Mouse (Mus musculus): ENCODE measurements around the gene Ifrd2. TPM values are rescaled to one million over a fixed set of nuclear protein-coding genes. Genes with fewer than 3 reads are reported as not detected.

The Ifrd2 gene
- polyA plus RNA-seq, 2 experiments from 2014 or later = 30.1 to 36.2 TPM

Other genes with a start within 250 kb of the Ifrd2 start
- gene Hemk1, start 249.3 kb upstream of the Ifrd2 start, polyA plus RNA-seq (2017; shearing (Covaris generic)) = 10 to 100 TPM; 27.8 to 29.1 TPM
- 1 to 10 TPM; 1.8 to 3.0 TPM for gene 6430571L13Rik, start 247.0 kb upstream of the Ifrd2 start, polyA plus RNA-seq (2017; shearing (Covaris generic))
- gene Cacna2d2, start 188.0 kb upstream of the Ifrd2 start, polyA plus RNA-seq (2017; shearing (Covaris generic)) = under 1 TPM; 0.52 to 0.73 TPM
- gene Tmem115, start 53.7 kb upstream of the Ifrd2 start, polyA plus RNA-seq (2017; shearing (Covaris generic)) = 10 to 100 TPM; 19.7 to 28.0 TPM
- 10 to 100 TPM; 67.6 to 79.7 TPM for gene Cyb561d2, start 45.4 kb upstream of the Ifrd2 start, polyA plus RNA-seq (2017; shearing (Covaris generic))
- gene Nprl2, start 45.4 kb upstream of the Ifrd2 start, polyA plus RNA-seq (2017; shearing (Covaris generic)) = 10 to 100 TPM; 54.1 to 59.0 TPM
- gene Zmynd10, start 40.3 kb upstream of the Ifrd2 start, polyA plus RNA-seq (2017; shearing (Covaris generic)) = 1 to 10 TPM in 1 of 2 experiments, not detected in 1; 3.0 TPM
- 10 to 100 TPM; 77.8 to 89.5 TPM for gene Rassf1, start 36.1 kb upstream of the Ifrd2 start, polyA plus RNA-seq (2017; shearing (Covaris generic))
- 1 to 10 TPM; 4.1 to 8.1 TPM for gene Tusc2, start 24.4 kb upstream of the Ifrd2 start, polyA plus RNA-seq (2017; shearing (Covaris generic))
- gene Hyal2, start 19.7 kb upstream of the Ifrd2 start, polyA plus RNA-seq (2017; shearing (Covaris generic)) = 10 to 100 TPM; 11.0 to 11.7 TPM
- gene Hyal1, start 10.7 kb upstream of the Ifrd2 start, polyA plus RNA-seq (2017; shearing (Covaris generic)) = 1 to 10 TPM; 6.7 to 7.9 TPM
- gene Naa80, start 8.8 kb upstream of the Ifrd2 start, polyA plus RNA-seq (2017; shearing (Covaris generic)) = 10 to 100 TPM; 25.4 to 34.9 TPM
- gene Hyal3, start 6.8 kb upstream of the Ifrd2 start, polyA plus RNA-seq (2017; shearing (Covaris generic)) = 1 to 10 TPM in 1 of 2 experiments, under 1 TPM in 1; 0.90 to 1.4 TPM
- gene Sema3b, start 21.6 kb downstream of the Ifrd2 start, polyA plus RNA-seq (2017; shearing (Covaris generic)) = not detected
- 100 to 1,000 TPM; 120 to 139 TPM for gene Gnai2, start 47.7 kb downstream of the Ifrd2 start, polyA plus RNA-seq (2017; shearing (Covaris generic))
- gene Slc38a3, start 81.9 kb downstream of the Ifrd2 start, polyA plus RNA-seq (2017; shearing (Covaris generic)) = not detected
- gene Gnat1, start 92.1 kb downstream of the Ifrd2 start, polyA plus RNA-seq (2017; shearing (Covaris generic)) = 1 to 10 TPM in 1 of 2 experiments, not detected in 1; 1.6 TPM
- not detected for gene Sema3f, start 122.8 kb downstream of the Ifrd2 start, polyA plus RNA-seq (2017; shearing (Covaris generic))
- gene Rbm5, start 183.4 kb downstream of the Ifrd2 start, polyA plus RNA-seq (2017; shearing (Covaris generic)) = 100 to 1,000 TPM; 280 to 324 TPM